Mouse (Mus musculus): ENCODE data around the gene Tmem125. TPM values are rescaled to one million over a fixed set of nuclear protein-coding genes. Genes with fewer than 3 reads are reported as not detected.

The Tmem125 gene
- not detected for polyA plus RNA-seq (2017; shearing (Covaris generic))

DNA sequence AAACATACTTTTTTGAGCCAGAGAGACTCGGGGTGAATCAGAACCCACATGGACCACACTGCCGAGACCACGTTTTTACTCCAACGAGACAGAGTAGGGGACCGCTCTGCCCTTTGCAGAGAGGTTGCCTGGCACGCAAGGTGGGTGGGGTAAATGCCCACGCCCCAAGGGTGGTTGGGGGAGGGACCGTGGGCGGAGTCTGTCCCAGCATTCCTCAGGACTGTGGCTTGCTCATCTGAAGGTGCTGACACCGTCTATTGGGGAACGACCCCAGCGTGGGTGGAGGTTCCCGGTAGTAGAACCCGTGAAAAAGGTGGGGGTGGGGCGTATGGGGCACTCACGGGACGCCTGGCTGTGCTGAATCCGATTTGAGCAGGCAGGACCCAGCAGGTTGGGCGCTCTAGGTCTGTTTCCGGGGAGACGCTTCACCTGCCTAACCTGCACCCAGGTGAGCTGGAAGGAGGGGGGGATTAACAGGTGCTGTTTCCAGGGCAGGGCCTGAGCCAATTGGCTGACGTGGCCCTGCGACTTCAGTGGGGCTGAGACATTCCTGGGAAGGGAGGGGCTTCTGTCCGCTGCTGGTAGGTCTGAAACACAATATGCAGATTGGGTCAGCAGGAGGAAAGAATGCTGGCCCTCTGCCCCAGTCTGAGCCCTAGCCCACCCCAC, at the start of gene Tmem125:
Gene Tmem125, minus strand, starts transcription at position 453 of the 669 bp plus-strand sequence.

DNA sequence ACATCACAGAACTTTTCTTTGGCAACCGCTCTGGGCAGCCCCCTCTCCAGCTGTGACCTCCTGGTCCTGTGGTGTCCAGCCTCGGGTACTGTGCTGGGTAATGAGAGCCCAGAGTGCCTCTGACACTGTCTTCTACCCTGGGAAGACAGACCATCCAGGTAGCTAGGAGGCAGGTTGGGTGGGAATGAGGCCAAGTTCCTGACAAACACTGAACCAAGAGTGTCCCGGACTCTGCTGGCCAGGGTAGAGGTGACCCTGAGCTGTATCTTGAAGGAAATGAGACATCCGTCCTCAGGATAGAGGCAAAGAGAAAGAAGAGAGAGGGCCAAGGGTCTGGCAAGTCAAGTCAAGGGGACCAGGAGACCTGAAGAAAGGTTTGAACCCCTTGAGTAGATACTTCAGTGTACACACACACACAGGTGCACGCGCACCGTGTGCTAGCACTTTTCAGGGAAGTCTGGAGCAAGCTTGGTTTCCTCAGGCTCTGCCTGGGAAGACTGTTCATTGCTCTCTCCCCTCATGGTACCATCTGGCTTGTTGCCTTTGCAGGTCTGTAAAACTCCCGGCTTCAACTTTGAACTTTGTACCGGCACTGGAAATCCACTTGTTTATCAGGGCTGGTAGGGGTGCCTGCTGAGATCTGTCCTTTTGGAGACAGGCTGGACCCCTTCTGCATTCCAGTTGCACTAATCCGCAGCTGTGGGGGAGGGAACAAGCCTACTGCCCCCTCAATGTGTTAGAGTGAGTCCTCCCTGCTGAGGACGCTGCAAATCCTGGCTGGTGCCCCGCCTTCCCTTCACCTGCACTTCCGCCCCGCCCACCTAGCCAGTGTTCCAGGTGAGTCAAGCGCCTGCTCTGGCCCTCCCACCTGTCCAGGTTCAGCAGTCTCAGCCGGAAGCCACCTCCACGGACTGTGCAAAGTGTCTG, 17.2 kb downstream of the Tmem125 start, which contains the start of gene 2610528J11Rik:
Gene 2610528J11Rik, plus strand, starts transcription at position 592 of the 927 bp plus-strand sequence.

Other genes with a start within 250 kb of the Tmem125 start
- gene Szt2, start 134.8 kb downstream of the Tmem125 start, polyA plus RNA-seq (2017; shearing (Covaris generic)), result 20.9 TPM
- 128 TPM for gene Med8, start 134.7 kb downstream of the Tmem125 start, polyA plus RNA-seq (2017; shearing (Covaris generic))
- gene Elovl1, start 116.0 kb downstream of the Tmem125 start, polyA plus RNA-seq (2017; shearing (Covaris generic)), result 172 TPM
- 15.4 TPM for gene Cdc20, start 106.7 kb downstream of the Tmem125 start, polyA plus RNA-seq (2017; shearing (Covaris generic))
- not detected for gene Mpl, start 86.5 kb downstream of the Tmem125 start, polyA plus RNA-seq (2017; shearing (Covaris generic))
- 0.17 TPM for gene Tie1, start 54.0 kb downstream of the Tmem125 start, polyA plus RNA-seq (2017; shearing (Covaris generic))
- not detected for gene 2610528J11Rik, start 17.0 kb downstream of the Tmem125 start, polyA plus RNA-seq (2017; shearing (Covaris generic))
- not detected for gene Cfap57, start 76.7 kb upstream of the Tmem125 start, polyA plus RNA-seq (2017; shearing (Covaris generic))
- 172 TPM for gene Ebna1bp2, start 76.8 kb upstream of the Tmem125 start, polyA plus RNA-seq (2017; shearing (Covaris generic))
- gene Olfr62, start 114.9 kb upstream of the Tmem125 start, polyA plus RNA-seq (2017; shearing (Covaris generic)), result not detected
- not detected for gene Olfr1342, start 148.7 kb upstream of the Tmem125 start, polyA plus RNA-seq (2017; shearing (Covaris generic))
- not detected for gene Olfr1341, start 159.5 kb upstream of the Tmem125 start, polyA plus RNA-seq (2017; shearing (Covaris generic))
- gene Olfr1340, start 176.1 kb upstream of the Tmem125 start, polyA plus RNA-seq (2017; shearing (Covaris generic)), result not detected
- not detected for gene Olfr1339, start 188.1 kb upstream of the Tmem125 start, polyA plus RNA-seq (2017; shearing (Covaris generic))
- not detected for gene Olfr1338, start 214.7 kb upstream of the Tmem125 start, polyA plus RNA-seq (2017; shearing (Covaris generic))
- gene Olfr1337, start 238.5 kb upstream of the Tmem125 start, polyA plus RNA-seq (2017; shearing (Covaris generic)), result not detected